Mouse (Mus musculus) E14TG2a.4 (cell line): ENCODE results near the gene Man2a1.

Source experiments
- CTCF ChIP-seq: conservative IDR thresholded peaks from 2 replicates; pipeline ENCODE4 v1.5.1; 2014; ENCODE audit warnings: low read length
- NANOG ChIP-seq: IDR thresholded peaks from 2 replicates; pipeline ENCODE4 v1.6.1; 2014; ENCODE audit warnings: borderline replicate concordance, low read length, mixed read lengths
- POU5F1 ChIP-seq: IDR thresholded peaks from 2 replicates; pipeline ENCODE4 v1.6.1; 2014; ENCODE audit warnings: low read length, borderline replicate concordance

DNA sequence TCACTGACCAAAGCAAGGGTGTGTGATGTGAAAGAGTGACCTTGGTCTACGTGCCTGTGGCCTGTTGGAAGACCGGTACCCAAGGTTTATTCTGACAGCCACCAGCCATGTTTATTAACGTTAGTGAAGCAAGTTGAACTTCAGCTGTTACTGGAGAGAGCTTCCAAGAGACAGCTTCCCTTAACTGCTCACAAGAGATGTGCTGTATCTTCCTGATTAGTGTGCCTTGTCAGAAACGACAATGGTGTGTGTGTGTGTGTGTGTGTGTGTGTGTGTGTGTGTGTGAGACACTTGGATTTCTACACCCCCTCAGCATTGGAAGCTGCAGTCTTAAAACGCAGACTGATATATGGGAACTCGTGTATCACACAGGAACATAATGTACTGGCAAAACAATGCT is 34.1 kb upstream of the Man2a1 start:
- TF ChIP-seq CTCF: no peak
- TF ChIP-seq NANOG: no peak
- TF ChIP-seq POU5F1: no peak
